Mouse (Mus musculus) liver, adult 2 months (tissue): ENCODE measurements around the gene Cox19. TPM values are rescaled to one million over a fixed set of nuclear protein-coding genes. Genes with fewer than 3 reads are reported as not detected.

ENCODE experiments used
- DNase-seq: peaks from one replicate; pipeline ENCODE4 v3.0.0-alpha.2; 2011; ENCODE audit warnings: low read depth, low spot score; ENCODE audit errors: extremely low read depth
- H3K27ac ChIP-seq: fragments of 200-500 bp; replicated peaks from 2 replicates; pipeline ENCODE4 v1.5.1; 2012; ENCODE audit warnings: low read depth, mild to moderate bottlenecking, control low read depth, inconsistent platforms, low read length; ENCODE audit not compliant: insufficient read depth
- H3K27me3 ChIP-seq: fragments of 200-500 bp; 2 replicates; pipeline ENCODE4 v1.6.1; 2012; ENCODE audit warnings: mild to moderate bottlenecking, moderate library complexity, low read length, inconsistent platforms; ENCODE audit not compliant: control insufficient read depth, insufficient read depth
- H3K36me3 ChIP-seq: fragments of 200-500 bp; 2 replicates; pipeline ENCODE4 v1.6.1; 2012; ENCODE audit warnings: low read length, inconsistent platforms; ENCODE audit not compliant: control insufficient read depth, insufficient read depth
- H3K4me1 ChIP-seq: fragments of 200-500 bp; 2 replicates; pipeline ENCODE4 v1.6.1; 2011; ENCODE audit warnings: low read length; ENCODE audit not compliant: control insufficient read depth, insufficient read depth
- H3K4me3 ChIP-seq: fragments of 200-500 bp; 2 replicates; pipeline ENCODE4 v1.5.1; 2011; ENCODE audit warnings: low read depth, mild to moderate bottlenecking, control low read depth, low read length, moderate library complexity; ENCODE audit not compliant: insufficient read depth
- H3K79me2 ChIP-seq: fragments of 200-500 bp; 2 replicates; pipeline ENCODE4 v1.6.1; 2012; ENCODE audit warnings: inconsistent platforms, mild to moderate bottlenecking, low read length, moderate library complexity; ENCODE audit not compliant: control insufficient read depth, insufficient read depth
- H3K9ac ChIP-seq: fragments of 200-500 bp; 2 replicates; pipeline ENCODE4 v1.6.1; 2012; ENCODE audit warnings: low read depth, mild to moderate bottlenecking, control low read depth, inconsistent platforms, low read length
- CTCF ChIP-seq: fragments of 200-500 bp; IDR thresholded peaks from 2 replicates; pipeline ENCODE4 v1.5.1; 2011; ENCODE audit warnings: low read depth, low read length, control low read depth
- POLR2A ChIP-seq: fragments of 200-500 bp; IDR thresholded peaks from 2 replicates; pipeline ENCODE4 v1.6.1; 2011; ENCODE audit warnings: low read length, control low read depth; ENCODE audit not compliant: insufficient read depth; ENCODE audit errors: extremely low read depth
- WGBS: fragments of 180-500 bp; shearing (Covaris S2); methylation state at CpG from one replicate; pipeline ENCODE4 v1.1.7; 2018; 5-methylcytosine and 5-hydroxymethylcytosine counted together
- polyA plus RNA-seq: library from polyadenylated mRNA; depleted of rRNA; stranded (reverse); fragments of >200 nt; gene quantifications from 2 replicates; pipeline ENCODE4 v1.2.3, GENCODE M21; 2012
- total RNA-seq: library from RNA; depleted of rRNA; stranded (reverse); fragments of >200 nt; gene quantifications from 2 replicates; pipeline ENCODE4 v1.2.3, GENCODE M21; 2014

The Cox19 gene
- total and polyA plus RNA-seq, 2 experiments: 23.6 to 82.4 TPM

DNA sequence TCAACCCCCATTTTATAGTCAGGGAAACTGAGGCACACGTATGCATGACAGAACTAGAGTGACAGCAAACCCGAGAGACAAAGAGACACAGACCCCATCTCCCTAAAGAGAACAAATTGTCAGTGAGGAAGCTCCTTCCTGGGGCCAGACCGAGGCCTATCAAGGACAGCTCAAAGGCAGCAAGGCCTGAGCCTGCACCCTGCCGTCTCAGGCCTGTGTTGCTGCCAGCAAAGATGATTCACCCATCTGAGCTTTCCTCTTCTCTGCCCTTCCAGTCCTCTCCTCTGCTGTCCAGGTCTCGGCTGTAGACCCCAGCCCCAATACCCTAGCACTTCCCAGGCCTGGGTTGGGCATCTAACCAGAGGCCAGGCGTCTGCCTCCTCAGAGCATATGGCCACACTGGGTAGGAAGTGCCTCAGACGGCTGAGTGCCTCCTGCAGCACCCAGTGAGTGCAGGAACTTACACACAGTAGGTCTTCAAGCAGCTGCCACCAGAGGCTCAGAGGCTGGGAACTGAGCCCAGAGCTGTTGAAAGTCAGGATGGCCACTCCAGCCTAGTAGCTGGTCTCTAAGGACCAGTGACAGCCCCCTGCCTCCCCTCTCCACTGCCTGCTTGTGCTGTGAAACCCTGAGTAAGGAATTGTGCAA lies 24.1 kb downstream of the Cox19 start:
- Histone ChIP-seq H3K27me3 (peaks cover 4% of the 10 kb centered on the region; the same call in 1 of the 2 replicates), H3K27ac (no peak overlapping the region), H3K36me3 (no peaks in the 10 kb centered on the region), H3K79me2 (no peaks in the 10 kb centered on the region), H3K4me3 (no peak overlapping the region), H3K4me1 (peaks cover 3% of the 10 kb centered on the region; the same call in 1 of the 2 replicates), H3K9ac (no peak overlapping the region)
- no peak for DNase-seq
- TF ChIP-seq POLR2A (no peak), CTCF (no peak)
- WGBS: 86% methylated on average over 7 of the region's 7 CpGs

DNA sequence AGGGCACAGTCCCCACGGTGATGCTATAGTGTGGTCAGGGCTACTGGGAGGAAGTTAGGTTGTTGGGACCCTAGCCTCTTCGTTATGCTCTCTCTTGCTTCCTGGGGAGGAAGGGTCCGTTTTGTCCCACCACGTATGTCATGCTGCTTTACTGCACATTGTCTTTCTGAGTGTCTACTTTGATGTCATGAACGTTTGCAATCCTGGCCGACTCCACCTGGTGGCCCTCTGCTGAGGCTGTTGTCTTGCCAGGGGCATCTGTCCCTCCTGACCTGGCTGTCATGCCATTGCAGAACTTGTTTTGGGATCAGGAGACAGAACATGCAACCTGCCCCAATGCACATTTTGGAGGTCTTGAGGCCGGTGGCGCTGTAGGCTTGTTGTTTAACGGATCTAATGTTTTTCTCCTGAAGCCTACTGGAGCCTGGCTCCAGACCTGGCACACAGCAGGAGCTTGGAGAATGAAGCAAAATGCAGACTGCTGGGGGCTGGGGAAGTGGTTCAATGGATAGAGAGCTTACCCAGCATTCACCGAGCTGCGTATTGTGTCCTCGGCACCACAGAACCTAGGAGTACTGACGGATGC lies 25.0 kb downstream of the Cox19 start:
- H3K9ac ChIP-seq: no peak overlapping the region
- H3K4me1 ChIP-seq: no peaks in the 10 kb centered on the region
- peaks cover 4% of the 10 kb centered on the region; the same call in 1 of the 2 replicates for H3K27me3 ChIP-seq
- no peaks in the 10 kb centered on the region for H3K79me2 ChIP-seq
- H3K27ac ChIP-seq: no peak overlapping the region
- TF ChIP-seq POLR2A (no peak), CTCF (0 out of 2 replicates have a peak, but pooled peaks have one; percentile 3)
- no peak overlapping the region for H3K4me3 ChIP-seq
- H3K36me3 ChIP-seq: no peaks in the 10 kb centered on the region
- DNase-seq: no peak
- 74% methylated on average over 13 of the region's 13 CpGs for WGBS

- H3K9ac ChIP-seq: peak within 1 kb of the TSS; percentile 63
- peaks cover 4% of the 10 kb centered on the region; the same call in 1 of the 2 replicates for H3K27me3 ChIP-seq
- no peak for DNase-seq
- no peaks in the 10 kb centered on the region for H3K79me2 ChIP-seq
- no peaks in the 10 kb centered on the region for H3K4me1 ChIP-seq
- WGBS: 5% methylated on average over 60 of the region's 61 CpGs
- no peak for TF ChIP-seq POLR2A
- TF ChIP-seq CTCF: peak; percentile 66
- H3K27ac ChIP-seq: no peak within 1 kb of the TSS
- no peaks in the 10 kb centered on the region for H3K36me3 ChIP-seq
- peak within 1 kb of the TSS; percentile 20 for H3K4me3 ChIP-seq
These were observed 25.7 kb downstream of the Cox19 start, which contains the start of gene Adap1 for GRCm38 (mm10) chr5:139325395-139325966. TSS of gene Adap1 (minus strand) at chr5:139325622.

DNA sequence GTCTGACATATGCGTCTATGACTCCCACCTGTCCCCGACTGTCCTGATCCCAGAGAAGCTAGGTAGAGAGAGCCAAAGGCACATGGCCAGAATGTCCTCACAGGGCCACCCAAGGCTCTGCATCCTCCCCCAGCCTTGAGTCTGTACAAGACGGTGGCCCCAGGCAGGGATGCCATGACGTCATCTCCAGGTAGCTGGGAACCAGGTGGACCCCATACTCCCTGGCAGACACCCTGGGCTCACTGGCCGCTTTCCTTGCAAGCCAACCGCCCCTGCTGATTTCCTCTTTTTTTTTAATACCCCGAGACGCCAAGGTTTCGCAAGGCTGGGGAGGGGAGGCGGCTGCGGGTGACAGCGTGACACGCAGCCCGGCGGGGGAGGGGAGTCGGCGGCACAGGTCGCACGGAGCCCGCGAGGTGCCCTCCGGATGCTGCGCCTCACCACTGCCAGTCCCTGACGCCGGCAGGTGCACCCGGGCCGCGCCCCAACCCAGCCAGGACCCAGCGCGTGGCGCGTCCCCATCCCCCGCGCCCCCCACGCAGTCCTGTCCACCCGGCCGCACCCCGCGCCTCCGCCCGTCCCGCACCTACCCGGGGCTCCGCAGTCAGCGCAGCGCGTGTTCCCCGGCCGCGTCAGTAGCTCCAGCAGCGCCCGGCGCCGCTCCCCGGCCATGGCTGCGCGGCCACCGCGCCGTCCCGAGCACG lies 26.4 kb downstream of the Cox19 start:
- DNase-seq: no peak
- no peak for TF ChIP-seq CTCF
- no peak for TF ChIP-seq POLR2A
- WGBS: 4% methylated on average over 62 of the region's 62 CpGs
- H3K9ac ChIP-seq: peak overlapping the region; percentile 63
- H3K27me3 ChIP-seq: peaks cover 4% of the 10 kb centered on the region; the same call in 1 of the 2 replicates
- H3K4me1 ChIP-seq: no peaks in the 10 kb centered on the region
- H3K4me3 ChIP-seq: peak overlapping the region; percentile 20
- no peaks in the 10 kb centered on the region for H3K36me3 ChIP-seq
- no peak overlapping the region for H3K27ac ChIP-seq
- no peaks in the 10 kb centered on the region for H3K79me2 ChIP-seq

GRCm38 (mm10) chr5:139324045-139324491 lies 27.1 kb downstream of the Cox19 start:
- H3K36me3 ChIP-seq: no peaks in the 10 kb centered on the region
- TF ChIP-seq POLR2A (no peak), CTCF (no peak)
- H3K4me1 ChIP-seq: no peaks in the 10 kb centered on the region
- no peaks in the 10 kb centered on the region for H3K79me2 ChIP-seq
- H3K9ac ChIP-seq: no peak overlapping the region
- no peak overlapping the region for H3K4me3 ChIP-seq
- WGBS: 92% methylated on average over 5 of the region's 5 CpGs
- no peak for DNase-seq
- no peak overlapping the region for H3K27ac ChIP-seq
- H3K27me3 ChIP-seq: peaks cover 4% of the 10 kb centered on the region; the same call in 1 of the 2 replicates
